Mouse (Mus musculus) embryonic fibroblast, embryonic 13.5 days (primary cell): ENCODE measurements around the gene Ndufa13.

Source experiments
- CTCF ChIP-seq: IDR thresholded peaks from 2 replicates; pipeline ENCODE4 v1.5.1; 2011; ENCODE audit warnings: mild to moderate bottlenecking, control low read depth, low read length, moderate library complexity, borderline replicate concordance; ENCODE audit not compliant: insufficient read depth
- POLR2A ChIP-seq: IDR thresholded peaks from 2 replicates; pipeline ENCODE4 v1.6.1; 2011; ENCODE audit warnings: low read depth, mild to moderate bottlenecking, control low read depth, low read length, moderate library complexity

DNA sequence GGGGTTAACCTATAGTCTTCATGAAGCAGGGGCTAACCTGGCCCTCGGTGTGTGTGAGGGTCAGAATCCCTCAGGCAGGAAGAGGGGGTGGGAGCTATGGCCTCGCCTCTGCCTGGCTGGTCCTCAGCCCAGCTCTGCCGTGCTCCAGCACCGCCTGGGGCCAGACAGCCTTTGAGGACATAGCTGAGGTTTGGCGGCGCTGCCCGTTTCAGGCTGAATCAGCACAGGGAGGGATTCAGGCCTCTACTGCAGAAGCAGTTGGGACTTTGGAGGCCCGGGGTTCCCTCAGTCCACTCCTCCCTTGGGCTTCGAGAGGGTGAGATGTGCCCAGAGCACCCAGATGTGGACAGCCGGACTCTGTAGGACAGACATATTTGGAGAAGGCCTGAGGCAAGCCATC, 26.3 kb downstream of the Ndufa13 start:
- TF ChIP-seq CTCF (no peak), POLR2A (no peak)
